Mouse (Mus musculus) MEL (cell line): Measurements from ENCODE around the gene Ttc30a2. TPM values are rescaled to one million over a fixed set of nuclear protein-coding genes. Genes with fewer than 3 reads are reported as not detected.
"Not testable (repeated sequence)": the region's sequence is repeated elsewhere in the genome, so short reads cannot be mapped to it uniquely, and the experiment has no call there.

Experiments used
- DNase-seq: peaks from one replicate; pipeline ENCODE4 v3.0.0; 2011; ENCODE audit warnings: low read depth, low spot score
- H3K27ac ChIP-seq: 2 replicates; pipeline ENCODE4 v1.5.1; 2012; ENCODE audit warnings: low read depth, mild to moderate bottlenecking, control low read depth, low read length, moderate library complexity; ENCODE audit not compliant: control insufficient read depth
- H3K27me3 ChIP-seq, 2 experiments: fragments of 150-350 bp in 1 of 2; sonication (generic) in 1 of 2; 2 replicates each; pipeline ENCODE4 v1.6.1; 2012; ENCODE audit warnings: low read length in 2 of 2, mild to moderate bottlenecking in 2 of 2, improper control_type of control experiment in 1 of 2, moderate library complexity in 1 of 2; ENCODE audit not compliant: insufficient read depth in 2 of 2, control insufficient read depth in 1 of 2
- H3K36me3 ChIP-seq, 2 experiments: 2 replicates each; pipeline ENCODE4 v1.6.1; 2012 to 2014; ENCODE audit warnings: low read length in 2 of 2, improper control_type of control experiment in 1 of 2, inconsistent platforms in 1 of 2, mild to moderate bottlenecking in 1 of 2; ENCODE audit not compliant: insufficient read depth in 2 of 2, control insufficient read depth in 1 of 2
- H3K4me1 ChIP-seq, 2 experiments: fragments of 150-350 bp in 1 of 2; sonication (generic) in 1 of 2; 2 replicates each; pipeline ENCODE4 v1.6.1; 2012; ENCODE audit warnings: low read length in 2 of 2, improper control_type of control experiment in 1 of 2, mild to moderate bottlenecking in 1 of 2; ENCODE audit not compliant: insufficient read depth in 2 of 2, control insufficient read depth in 1 of 2
- H3K4me3 ChIP-seq, 2 experiments: fragments of 150-350 bp in 1 of 2; sonication (generic) in 1 of 2; 2 replicates each; pipeline ENCODE4 v1.5.1; 2012; ENCODE audit warnings: low read depth in 2 of 2, low read length in 2 of 2, mild to moderate bottlenecking in 2 of 2, moderate library complexity in 2 of 2, control low read depth in 1 of 2, improper control_type of control experiment in 1 of 2; ENCODE audit not compliant: control insufficient read depth in 1 of 2, insufficient read depth in 1 of 2
- H3K79me2 ChIP-seq: 2 replicates; pipeline ENCODE4 v1.6.1; 2012; ENCODE audit warnings: mild to moderate bottlenecking, low read length, moderate library complexity; ENCODE audit not compliant: control insufficient read depth, poor library complexity, insufficient read depth
- H3K9ac ChIP-seq: 2 replicates; pipeline ENCODE4 v1.6.1; 2012; ENCODE audit warnings: low read depth, mild to moderate bottlenecking, control low read depth, low read length, moderate library complexity; ENCODE audit not compliant: control insufficient read depth, poor library complexity, severe bottlenecking
- H3K9me3 ChIP-seq: fragments of 150-350 bp; sonication (generic); replicated peaks from 2 replicates; pipeline ENCODE4 v1.6.1; 2012; ENCODE audit warnings: mild to moderate bottlenecking, low read length, improper control_type of control experiment, moderate library complexity; ENCODE audit not compliant: insufficient read depth
- BHLHE40 ChIP-seq: IDR thresholded peaks from 2 replicates; pipeline ENCODE4 v1.6.1; 2012; ENCODE audit warnings: low read depth, mild to moderate bottlenecking, inconsistent platforms, low read length, improper control_type of control experiment, borderline replicate concordance
- CHD1 ChIP-seq: IDR thresholded peaks from 2 replicates; pipeline ENCODE4 v1.6.1; 2012; ENCODE audit warnings: low read depth, mild to moderate bottlenecking, inconsistent platforms, low read length, improper control_type of control experiment
- CHD2 ChIP-seq: IDR thresholded peaks from 2 replicates; pipeline ENCODE4 v1.6.1; 2011; ENCODE audit warnings: low read length, improper control_type of control experiment
- ELF1 ChIP-seq: IDR thresholded peaks from 2 replicates; pipeline ENCODE4 v1.6.1; 2014; ENCODE audit warnings: low read depth, mild to moderate bottlenecking, inconsistent platforms, low read length, improper control_type of control experiment, moderate library complexity
- GABPA ChIP-seq: IDR thresholded peaks from 2 replicates; pipeline ENCODE4 v1.6.1; 2012; ENCODE audit warnings: low read depth, mild to moderate bottlenecking, inconsistent platforms, low read length, improper control_type of control experiment, moderate library complexity
- KAT2A ChIP-seq: conservative IDR thresholded peaks from 2 replicates; pipeline ENCODE4 v1.6.1; 2012; ENCODE audit warnings: low read depth, low read length, improper control_type of control experiment, inconsistent platforms
- MAZ ChIP-seq: IDR thresholded peaks from 2 replicates; pipeline ENCODE4 v1.6.1; 2012; ENCODE audit warnings: low read depth, mild to moderate bottlenecking, inconsistent platforms, low read length, improper control_type of control experiment
- SMC3 ChIP-seq: IDR thresholded peaks from 2 replicates; pipeline ENCODE4 v1.6.1; 2011; ENCODE audit warnings: low read depth, low read length, improper control_type of control experiment
- TBP ChIP-seq: IDR thresholded peaks from 2 replicates; pipeline ENCODE4 v1.8.0; 2011; ENCODE audit warnings: low read depth, low read length, improper control_type of control experiment
- TCF12 ChIP-seq: IDR thresholded peaks from 2 replicates; pipeline ENCODE4 v1.6.1; 2014; ENCODE audit warnings: low read depth, mild to moderate bottlenecking, inconsistent platforms, low read length, improper control_type of control experiment, moderate library complexity
- USF1 ChIP-seq: IDR thresholded peaks from 2 replicates; pipeline ENCODE4 v1.6.1; 2014; ENCODE audit warnings: low read depth, mild to moderate bottlenecking, inconsistent platforms, low read length, improper control_type of control experiment, moderate library complexity
- USF2 ChIP-seq, 2 experiments: IDR thresholded peaks; 2 replicates each; pipeline ENCODE4 v1.6.1; 2011 to 2012; ENCODE audit warnings: improper control_type of control experiment in 2 of 2, low read length in 2 of 2, borderline replicate concordance in 1 of 2, inconsistent platforms in 1 of 2, low read depth in 1 of 2, mild to moderate bottlenecking in 1 of 2; ENCODE audit not compliant: insufficient read depth in 1 of 2
- ZC3H11A ChIP-seq: IDR thresholded peaks from 2 replicates; pipeline ENCODE4 v1.6.1; 2012; ENCODE audit warnings: low read depth, mild to moderate bottlenecking, inconsistent platforms, low read length, improper control_type of control experiment
- polyA plus RNA-seq, 2 experiments: library from polyadenylated mRNA; stranded (reverse) in 1 of 2; unstranded in 1 of 2; fragments of >175 nt in 1 of 2; fragments of >200 nt in 1 of 2; gene quantifications; 2 replicates each; pipeline versions ENCODE4 v1.2.1 to v1.2.4; 2012; ENCODE audit warnings: low replicate concordance in 2 of 2, low read depth in 1 of 2; ENCODE audit not compliant: insufficient read length in 2 of 2, insufficient read depth in 1 of 2, missing spikeins in 1 of 2
- total RNA-seq: library from RNA; depleted of rRNA; stranded (reverse); fragments of 300-350 nt; gene quantifications from 2 replicates; pipeline ENCODE4 v1.2.3, GENCODE M21; 2012

Gene Ttc30a2
- total and polyA plus RNA-seq, 3 experiments: not detected

DNA sequence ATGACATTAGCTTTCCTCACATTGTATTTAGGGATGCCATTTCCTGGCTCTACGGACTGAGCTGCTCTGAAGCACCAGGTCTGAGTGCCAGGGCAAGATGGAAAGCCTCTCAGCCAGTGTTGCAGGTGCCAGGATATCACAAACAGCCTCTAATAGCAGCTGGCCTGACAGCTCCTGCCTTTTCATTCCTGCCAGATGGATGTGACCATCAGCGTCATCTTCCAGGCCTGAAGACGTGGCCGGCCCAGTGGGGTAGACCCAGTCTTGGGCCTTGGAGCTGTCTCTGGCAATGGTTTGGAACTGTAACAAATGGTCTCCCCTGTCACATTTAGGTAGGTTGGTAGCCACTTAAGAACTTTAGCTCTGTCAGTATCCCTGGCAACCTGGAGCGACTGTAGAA, 24.6 kb downstream of the Ttc30a2 start:
- no peaks in the 10 kb centered on the region for H3K9me3 ChIP-seq
- no peaks in the 10 kb centered on the region for H3K4me1 ChIP-seq
- H3K27ac ChIP-seq: no peak overlapping the region
- no peak overlapping the region for H3K9ac ChIP-seq
- H3K79me2 ChIP-seq: no peaks in the 10 kb centered on the region
- H3K27me3 ChIP-seq: peaks cover 0 to 2% of the 10 kb centered on the region in 2 experiments; a peak in 3 of 4 replicates
- no peak for DNase-seq
- TF ChIP-seq TBP (no peak), SMC3 (no peak), KAT2A (no peak), BHLHE40 (no peak), MAZ (no peak), CHD2 (no peak), USF1 (no peak), TCF12 (no peak), ELF1 (no peak), GABPA (no peak), ZC3H11A (no peak)
- H3K36me3 ChIP-seq: no peaks in the 10 kb centered on the region
- no peak overlapping the region for H3K4me3 ChIP-seq

DNA sequence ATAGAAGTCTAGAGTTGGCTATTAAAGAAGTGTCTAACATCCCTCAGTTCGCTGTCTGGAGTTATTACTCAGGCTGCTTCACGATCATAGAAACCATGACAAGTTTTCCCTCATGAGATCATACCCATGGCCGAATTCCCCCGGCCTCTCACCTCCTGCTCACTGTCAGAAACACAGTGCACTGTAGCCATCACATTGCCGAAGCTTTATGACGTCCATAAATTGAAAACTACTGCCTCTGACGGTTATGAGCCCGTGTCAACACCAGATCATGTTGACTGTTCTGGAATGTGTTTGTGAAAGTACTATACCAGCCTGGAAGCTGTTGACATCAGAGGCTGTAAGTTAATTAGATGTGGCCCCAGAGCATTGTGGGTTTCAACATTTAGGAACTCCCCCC, 27.3 kb downstream of the Ttc30a2 start:
- H3K79me2 ChIP-seq: no peaks in the 10 kb centered on the region
- peaks cover 0 to 1% of the 10 kb centered on the region in 2 experiments; a peak in 3 of 4 replicates for H3K27me3 ChIP-seq
- H3K27ac ChIP-seq: no peak overlapping the region
- H3K4me1 ChIP-seq: no peaks in the 10 kb centered on the region
- no peaks in the 10 kb centered on the region for H3K9me3 ChIP-seq
- TF ChIP-seq CHD1: no peak
- no peaks in the 10 kb centered on the region for H3K36me3 ChIP-seq
- H3K4me3 ChIP-seq: no peak overlapping the region
- no peak overlapping the region for H3K9ac ChIP-seq
- no peak for DNase-seq

DNA sequence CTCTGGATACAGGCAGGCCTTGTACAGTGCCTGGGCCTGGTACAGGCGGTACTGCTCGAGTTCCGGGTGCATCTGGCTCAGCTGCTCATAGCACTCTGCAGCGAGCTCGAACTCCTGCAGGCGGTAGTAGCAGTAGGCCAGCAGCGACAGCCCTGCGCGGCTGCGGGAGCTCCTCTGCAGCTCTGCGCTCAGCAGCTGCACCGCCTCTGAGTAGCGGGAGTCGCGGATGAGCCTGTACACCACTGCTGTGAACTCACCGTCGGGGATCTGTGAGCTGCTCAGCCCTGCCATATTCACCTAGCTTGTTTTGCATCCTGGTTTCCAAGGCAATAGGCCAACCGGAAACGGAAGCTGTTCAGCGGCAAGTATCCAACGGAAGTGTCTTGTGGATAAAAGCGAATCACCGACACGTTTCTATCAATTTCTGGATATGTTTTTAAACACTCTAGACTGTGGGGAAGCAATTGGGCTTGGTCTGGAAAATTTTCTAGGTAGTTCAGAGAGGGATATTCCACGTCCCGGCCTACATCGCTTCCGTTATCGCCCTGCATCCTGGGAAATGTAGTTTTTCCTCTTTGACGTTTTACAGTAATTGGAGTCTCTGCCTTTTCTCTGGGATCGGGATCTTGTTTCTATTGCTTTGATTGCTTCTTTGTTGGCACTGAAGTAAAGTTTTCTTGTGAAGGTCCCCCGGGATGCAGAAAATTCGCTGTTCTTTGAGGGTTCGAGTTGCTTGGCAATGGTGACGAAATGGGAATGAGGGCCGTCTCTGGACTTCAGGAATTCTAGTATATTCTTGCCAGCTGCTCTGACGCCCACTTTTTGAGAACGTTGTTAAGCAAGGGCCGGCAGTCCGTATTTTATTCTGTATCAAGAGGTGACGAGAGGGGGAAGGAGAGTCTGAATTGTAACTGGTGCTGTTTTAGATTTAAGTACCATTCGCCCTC, 39.6 kb downstream of the Ttc30a2 start, which contains the start of gene Ttc30b:
Gene Ttc30b, minus strand, starts transcription at position 469 of the 947 bp plus-strand sequence.
- H3K4me1 ChIP-seq: no peaks in the 10 kb centered on the region
- DNase-seq: no peak
- TF ChIP-seq USF2 (IDR thresholded peaks at IDR 0.05; ENCODE audit: borderline replicate concordance in 1 of 2, insufficient read depth in 1 of 2, low read depth in 1 of 2, low read length in 2 of 2) (no peak), GABPA (no peak)
- H3K79me2 ChIP-seq: no peaks in the 10 kb centered on the region
- H3K27ac ChIP-seq: no peak within 1 kb of the TSS
- no peaks in the 10 kb centered on the region for H3K36me3 ChIP-seq
- H3K9me3 ChIP-seq: no peaks in the 10 kb centered on the region
- H3K9ac ChIP-seq: no peak within 1 kb of the TSS
- H3K4me3 ChIP-seq: no peak within 1 kb of the TSS
- no peaks in the 10 kb centered on the region; a peak in 2 of 4 replicates for H3K27me3 ChIP-seq

DNA sequence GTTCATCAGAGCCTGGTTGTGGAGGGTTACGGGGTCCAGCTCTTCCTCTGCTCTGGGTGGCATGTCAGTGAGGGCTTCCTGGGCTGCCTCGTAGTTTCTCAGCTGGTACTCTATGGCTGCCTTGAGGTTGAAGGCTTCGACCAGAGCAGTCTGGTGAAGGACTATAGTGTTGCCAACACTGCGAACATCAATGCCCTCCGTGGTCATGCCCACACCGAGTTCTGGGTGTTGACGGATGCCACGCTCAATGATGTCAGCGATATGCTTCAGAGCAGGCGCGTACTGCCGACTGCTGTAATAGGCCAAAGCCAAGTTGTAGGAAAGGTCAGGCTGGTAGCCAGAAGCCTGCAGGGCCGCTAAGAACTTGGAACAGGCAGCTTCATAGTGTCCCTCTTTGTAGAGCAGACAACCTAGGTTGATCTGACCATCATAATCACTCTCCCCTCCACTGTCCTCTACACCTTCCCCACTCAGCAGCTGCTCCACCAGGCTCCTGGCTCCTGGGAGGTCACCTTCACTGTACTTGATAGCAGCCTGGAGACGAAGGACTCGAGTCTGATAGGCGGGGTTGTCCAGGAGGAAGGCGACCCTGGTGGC, 40.4 kb downstream of the Ttc30a2 start:
- H3K27me3 ChIP-seq, H3K4me1 ChIP-seq, H3K9me3 ChIP-seq, H3K79me2 ChIP-seq, DNase-seq, H3K36me3 ChIP-seq, H3K27ac ChIP-seq, H3K4me3 ChIP-seq, H3K9ac ChIP-seq: not testable (repeated sequence)

DNA sequence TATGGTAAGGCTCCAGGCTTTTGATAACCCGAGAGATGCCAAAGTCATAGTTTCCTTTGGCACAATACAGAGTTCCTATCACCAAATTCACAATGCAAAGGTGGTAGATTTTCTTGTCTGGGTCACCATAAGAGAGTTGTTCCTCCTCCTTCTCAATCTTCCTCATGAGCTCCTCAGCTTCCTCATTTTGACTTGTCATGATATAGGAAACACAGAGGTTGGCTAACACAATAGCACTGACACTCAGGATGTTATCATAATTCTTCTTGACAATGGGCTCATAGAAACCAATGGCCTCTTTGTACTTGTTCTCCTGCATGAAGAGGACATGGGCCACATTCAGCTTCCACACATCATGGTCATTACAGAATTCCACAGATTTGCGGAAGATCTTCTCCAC, 41.3 kb downstream of the Ttc30a2 start:
- H3K4me1 ChIP-seq, H3K9ac ChIP-seq, H3K79me2 ChIP-seq, H3K27me3 ChIP-seq, H3K36me3 ChIP-seq, H3K4me3 ChIP-seq, H3K27ac ChIP-seq, H3K9me3 ChIP-seq: not testable (repeated sequence)
- peak; percentile 14 for DNase-seq
